Mouse (Mus musculus) liver, embryonic 14.5 days (tissue): ENCODE results near the gene Lefty2. TPM values are rescaled to one million over a fixed set of nuclear protein-coding genes. Genes with fewer than 3 reads are reported as not detected.

Source experiments
- ATAC-seq: fragments of 200-750 bp; cut with Nextera tagmentation; 2 replicates; pipeline ENCODE4 v1.8.0; 2017; ENCODE audit warnings: moderate number of reproducible peaks, mild to moderate bottlenecking, moderate library complexity; ENCODE audit not compliant: insufficient read depth
- DNase-seq, 3 experiments: peaks; one replicate each; pipeline ENCODE4 v3.0.0-alpha.2; 2012 to 2013; ENCODE audit warnings: low read depth in 3 of 3, low spot score in 3 of 3
- H3K27ac ChIP-seq: fragments of 300-500 bp; sonication (generic); 2 replicates; pipeline ENCODE4 v1.5.1; 2014; ENCODE audit warnings: moderate library complexity, mild to moderate bottlenecking, control low read depth, inconsistent platforms
- H3K27me3 ChIP-seq: fragments of 300-500 bp; sonication (generic); 2 replicates; pipeline ENCODE4 v1.6.1; 2014; ENCODE audit warnings: mild to moderate bottlenecking, low read length, moderate library complexity; ENCODE audit not compliant: control insufficient read depth, insufficient read depth
- H3K36me3 ChIP-seq: fragments of 300-500 bp; sonication (generic); replicated peaks from 2 replicates; pipeline ENCODE4 v1.6.1; 2014; ENCODE audit warnings: low read depth; ENCODE audit not compliant: control insufficient read depth, insufficient read depth
- H3K4me1 ChIP-seq, 2 experiments: fragments of 200-500 bp in 1 of 2; fragments of 300-500 bp in 1 of 2; sonication (generic) in 1 of 2; replicated peaks; 2 replicates each; pipeline ENCODE4 v1.6.1; 2012 to 2014; ENCODE audit warnings: antibody characterized with exemption in 1 of 2, inconsistent platforms in 1 of 2, low read length in 1 of 2; ENCODE audit not compliant: control insufficient read depth in 2 of 2, insufficient read depth in 2 of 2
- H3K4me2 ChIP-seq: fragments of 300-500 bp; sonication (generic); 2 replicates; pipeline ENCODE4 v1.6.1; 2014; ENCODE audit warnings: low read depth, mild to moderate bottlenecking, control low read depth, moderate library complexity
- H3K4me3 ChIP-seq, 2 experiments: fragments of 200-500 bp in 1 of 2; fragments of 300-500 bp in 1 of 2; sonication (generic) in 1 of 2; 2 replicates each; pipeline ENCODE4 v1.5.1; 2012 to 2014; ENCODE audit warnings: low read depth in 2 of 2, low read length in 2 of 2, mild to moderate bottlenecking in 2 of 2, control low read depth in 1 of 2, inconsistent platforms in 1 of 2, moderate library complexity in 1 of 2; ENCODE audit not compliant: insufficient read depth in 1 of 2
- H3K9ac ChIP-seq: fragments of 300-500 bp; sonication (generic); replicated peaks from 2 replicates; pipeline ENCODE4 v1.6.1; 2014; ENCODE audit warnings: mild to moderate bottlenecking, control low read depth, moderate library complexity
- H3K9me3 ChIP-seq: fragments of 300-500 bp; sonication (generic); 2 replicates; pipeline ENCODE4 v1.6.1; 2016; ENCODE audit warnings: low read length, mixed read lengths; ENCODE audit not compliant: control insufficient read depth
- CTCF ChIP-seq: IDR thresholded peaks from 2 replicates; pipeline ENCODE4 v1.5.1; 2016; ENCODE audit warnings: antibody characterized with exemption, low read depth, control low read depth
- EP300 ChIP-seq: IDR thresholded peaks from 2 replicates; pipeline ENCODE4 v1.6.1; 2016; ENCODE audit warnings: antibody characterized with exemption, low read depth
- WGBS: fragments of 180-500 bp; shearing (Covaris S2); extraction: QIAGEN DNeasy Blood & Tissue Kit; methylation state at CpG from one replicate; pipeline ENCODE4 v1.1.7; 2014; ENCODE audit not compliant: insufficient replicate concordance; 5-methylcytosine and 5-hydroxymethylcytosine counted together
- polyA plus RNA-seq, 2 experiments: library from polyadenylated mRNA; depleted of rRNA in 1 of 2; stranded (reverse) in 1 of 2; unstranded in 1 of 2; fragments of >200 nt; fragmentation: Nextera tagmentation in 1 of 2; extraction: Ambion mirVana in 1 of 2; gene quantifications; 2 replicates each; pipeline versions ENCODE4 v1.2.1 to v1.2.3; 2012 to 2014

Lefty2 gene
- polyA plus RNA-seq, 2 experiments, result not detected

DNA sequence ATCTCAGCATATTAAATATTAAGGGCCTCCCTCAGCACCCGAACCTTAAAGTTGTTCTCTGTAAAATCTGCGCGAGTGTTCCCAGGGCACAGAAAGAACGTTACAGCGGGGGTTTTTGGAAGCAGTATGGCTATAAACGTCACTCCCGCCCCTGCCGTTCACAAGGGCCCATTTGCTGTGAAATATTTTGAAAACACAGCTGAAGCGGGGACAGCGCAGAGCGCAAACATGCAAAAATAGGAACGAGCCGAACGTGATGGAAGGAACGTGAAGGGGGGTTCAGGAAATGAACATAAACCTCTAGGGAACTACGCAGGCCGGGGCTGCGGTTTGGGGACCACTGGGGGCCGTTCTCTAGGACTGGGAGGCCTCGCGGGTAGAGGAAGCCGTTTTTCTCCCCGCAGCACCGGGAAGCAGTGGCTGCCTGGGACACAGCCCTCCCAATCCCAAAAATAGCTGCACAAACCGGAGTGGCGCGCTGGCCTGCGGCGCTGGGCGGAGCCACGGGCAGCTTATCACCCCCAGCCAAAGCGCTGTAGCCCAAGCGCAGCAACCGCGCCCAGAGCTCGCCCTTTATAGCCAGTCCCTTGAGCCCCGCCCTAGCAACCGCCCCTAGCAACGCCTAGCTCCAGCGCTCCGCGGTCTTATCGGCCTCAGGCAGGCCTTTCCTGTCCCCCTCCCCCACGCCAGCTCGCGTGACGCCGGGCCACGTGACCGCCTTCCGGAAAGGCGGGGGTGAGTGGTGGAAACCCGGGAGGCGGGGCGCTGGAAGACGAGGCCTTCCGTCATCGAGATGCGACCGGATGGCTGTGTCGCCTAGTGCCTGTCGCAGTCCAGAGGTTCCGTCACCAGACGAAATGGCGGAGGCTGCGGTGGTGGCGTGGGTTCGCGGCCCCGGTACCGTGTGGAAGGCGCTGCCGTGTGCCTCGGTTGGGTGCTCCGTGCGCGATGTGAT, 42.3 kb upstream of the Lefty2 start, which contains the start of gene Sde2:
TSS of gene Sde2 (plus strand) at position 812 of the 955 bp plus-strand sequence.
- H3K9me3 ChIP-seq, result no peaks in the 10 kb centered on the region
- DNase-seq, result peak; percentile 100
- TF ChIP-seq EP300 (peak; percentile 98), CTCF (0 out of 2 replicates have a peak, but pooled peaks have one; percentile 15)
- peaks cover 17% of the 10 kb centered on the region for H3K36me3 ChIP-seq
- peaks cover 38 to 40% of the 10 kb centered on the region in 2 experiments for H3K4me1 ChIP-seq
- ATAC-seq, result peak; percentile 90
- H3K4me2 ChIP-seq, result peak within 1 kb of the TSS; percentile 96
- H3K27ac ChIP-seq, result peak within 1 kb of the TSS; percentile 98
- under 1% methylated on average over 77 of the region's 77 CpGs for WGBS
- H3K4me3 ChIP-seq, result peak within 1 kb of the TSS; percentile 88 to 97
- no peaks in the 10 kb centered on the region for H3K27me3 ChIP-seq
- H3K9ac ChIP-seq, result peak within 1 kb of the TSS; percentile 96

DNA sequence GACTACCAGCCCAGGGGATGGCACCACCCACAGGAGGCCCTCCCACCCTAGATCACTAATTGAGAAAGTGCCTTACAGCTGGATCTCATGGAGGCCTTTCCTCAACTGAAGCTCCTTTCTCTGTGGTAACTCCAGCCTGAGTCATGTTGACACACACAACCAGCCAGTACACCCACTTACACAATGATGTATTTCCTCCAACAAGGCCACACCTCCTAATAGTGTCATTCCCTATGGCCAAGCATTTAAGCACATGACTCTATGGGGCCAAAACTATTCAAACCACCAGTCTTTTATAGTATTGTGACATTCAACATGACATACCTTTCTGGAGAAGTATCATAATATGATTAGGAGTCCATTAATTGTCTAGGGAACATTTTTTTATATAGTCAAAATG, 34.1 kb upstream of the Lefty2 start:
- Histone ChIP-seq H3K4me3 (no peak overlapping the region), H3K27me3 (no peaks in the 10 kb centered on the region), H3K27ac (no peak overlapping the region), H3K9me3 (no peaks in the 10 kb centered on the region), H3K36me3 (peaks cover 88% of the 10 kb centered on the region), H3K9ac (no peak overlapping the region), H3K4me1 (peaks cover 13 to 20% of the 10 kb centered on the region in 2 experiments), H3K4me2 (no peak overlapping the region)
- no peak for TF ChIP-seq EP300
- no peak for TF ChIP-seq CTCF
- DNase-seq (no peak), ATAC-seq (no peak)

DNA sequence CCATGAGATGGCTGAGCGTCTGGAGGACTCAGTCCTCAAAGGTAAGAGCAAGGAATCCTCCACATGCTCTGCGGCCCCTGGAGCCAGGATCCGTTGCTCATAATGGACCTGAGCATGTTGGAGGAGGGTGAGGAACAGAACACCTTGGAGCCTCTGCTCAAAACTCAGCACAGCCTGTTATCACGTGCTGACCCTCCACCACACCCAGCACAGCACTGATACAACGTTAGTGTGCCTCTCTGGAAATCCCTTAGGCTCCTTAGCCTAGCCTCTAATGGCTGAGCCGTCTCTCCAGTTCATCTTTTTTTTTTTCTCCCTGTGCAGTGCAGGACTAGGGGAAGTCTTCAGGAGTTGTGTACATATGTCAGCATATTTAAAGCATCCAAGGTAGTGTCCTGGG, 32.9 kb upstream of the Lefty2 start:
- TF ChIP-seq EP300 (no peak), CTCF (no peak)
- ATAC-seq, result peak; percentile 61; the same call in 1 of the 2 replicates
- H3K27ac ChIP-seq, result no peak overlapping the region
- no peak overlapping the region for H3K4me3 ChIP-seq
- H3K4me2 ChIP-seq, result peak overlapping the region; percentile 13; the same call in 1 of the 2 replicates
- peaks cover 11 to 20% of the 10 kb centered on the region in 2 experiments for H3K4me1 ChIP-seq
- 45% methylated on average over 6 of the region's 6 CpGs for WGBS
- no peak for DNase-seq
- no peaks in the 10 kb centered on the region for H3K9me3 ChIP-seq
- no peak overlapping the region; the same call in 1 of the 2 replicates for H3K9ac ChIP-seq
- peaks cover 96% of the 10 kb centered on the region for H3K36me3 ChIP-seq
- H3K27me3 ChIP-seq, result no peaks in the 10 kb centered on the region

DNA sequence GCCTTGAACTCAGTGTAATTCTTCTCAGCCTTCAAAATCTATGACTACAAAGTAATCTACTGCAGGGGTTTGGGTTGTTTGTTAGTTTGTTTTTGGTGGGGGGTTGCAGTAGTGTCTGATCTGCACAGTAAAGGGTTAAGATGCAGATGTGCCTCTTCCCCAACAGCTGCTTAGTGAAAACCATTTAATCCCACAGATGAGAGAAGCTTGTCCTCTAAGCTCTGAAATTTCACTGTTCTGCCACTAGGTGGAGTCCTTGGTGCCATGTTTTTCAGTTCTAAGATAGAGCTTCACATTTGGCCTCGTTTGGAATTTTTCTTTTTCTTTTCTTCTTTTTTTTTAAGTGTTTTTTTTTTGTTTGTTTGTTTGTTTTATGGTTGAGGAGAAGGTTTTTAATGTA, 29.3 kb upstream of the Lefty2 start:
- ATAC-seq (0 out of 2 replicates have a peak, but pooled peaks have one; percentile 36), DNase-seq (peak in 2 of 3 experiments; percentile 42 to 49)
- WGBS, result 18% methylated on average over 1 of the region's 1 CpGs
- no peak overlapping the region for H3K4me2 ChIP-seq
- no peaks in the 10 kb centered on the region for H3K9me3 ChIP-seq
- no peak overlapping the region for H3K9ac ChIP-seq
- H3K27me3 ChIP-seq, result no peaks in the 10 kb centered on the region
- H3K36me3 ChIP-seq, result peaks cover 90% of the 10 kb centered on the region
- H3K4me3 ChIP-seq, result no peak overlapping the region
- TF ChIP-seq EP300, result no peak
- peak; percentile 81 for TF ChIP-seq CTCF
- peaks cover 11 to 12% of the 10 kb centered on the region in 2 experiments for H3K4me1 ChIP-seq
- no peak overlapping the region; the same call in 1 of the 2 replicates for H3K27ac ChIP-seq

DNA sequence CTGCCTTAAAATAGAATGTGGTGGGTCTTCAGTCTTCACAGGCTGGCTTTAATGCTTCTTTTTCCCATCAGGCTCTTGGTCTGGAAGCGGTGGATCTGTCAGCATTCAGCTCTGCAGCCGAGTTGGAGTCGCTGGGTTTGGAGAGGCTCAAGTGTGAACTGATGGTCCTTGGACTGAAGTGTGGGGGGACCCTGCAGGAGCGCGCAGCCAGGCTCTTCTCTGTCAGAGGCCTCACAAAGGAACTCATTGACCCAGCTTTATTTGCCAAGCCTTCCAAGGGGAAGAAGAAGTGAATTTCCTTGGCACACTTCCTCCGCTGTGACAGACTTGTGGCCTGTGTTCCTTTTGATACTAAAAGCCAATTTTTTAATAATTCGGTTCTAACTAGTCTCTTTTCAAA, 26.9 kb upstream of the Lefty2 start:
- Histone ChIP-seq H3K27me3 (no peaks in the 10 kb centered on the region), H3K4me2 (no peak overlapping the region), H3K4me1 (no peaks in the 10 kb centered on the region), H3K9me3 (no peaks in the 10 kb centered on the region), H3K4me3 (no peak overlapping the region), H3K36me3 (peaks cover 67% of the 10 kb centered on the region), H3K9ac (no peak overlapping the region), H3K27ac (no peak overlapping the region)
- WGBS, result 89% methylated on average over 7 of the region's 7 CpGs
- no peak for TF ChIP-seq EP300
- no peak for TF ChIP-seq CTCF
- DNase-seq (no peak), ATAC-seq (no peak)
